Mouse (Mus musculus): ENCODE results near the gene Susd1.

GRCm38 (mm10) chr4:59420695-59421368, 17.6 kb downstream of the Susd1 start:
- TF ChIP-seq POLR2A (IDR thresholded peaks at IDR 0.05; ENCODE audit: low read depth, low read length), result no peak
- TF ChIP-seq CTCF (IDR thresholded peaks at IDR 0.05; ENCODE audit: extremely low read depth, insufficient read depth, insufficient read length, insufficient replicate concordance), result no peak

Measured in spleen, adult 2 months (tissue).